Comparison of ENCODE assay signal across 11 mouse cellular contexts in genomic region chr2:174492858-174493257, GRCm38 (mm10). TPM values are rescaled to one million over a fixed set of nuclear protein-coding genes. Genes with fewer than 3 reads are reported as not detected.
DNase-seq lines count a peak whose midpoint lies in the region; ATAC-seq and TF ChIP-seq lines count a peak whose summit lies in the region.
"Had no signal": no experiment of that assay in that cellular context is flagged by ENCODE, and none has a peak within 500 bp of the region (broad histone marks: within the 10 kb centered on the region; RNA-seq: fewer than 3 reads in every experiment).

No protein-coding gene starts in this region.

- peak; percentile 14 for DNase-seq in embryo, embryonic 10 days (ENCODE audit: low spot score)
- no peak for DNase-seq in embryo, embryonic 11 days
- DNase-seq in liver, adult 2 months (ENCODE audit: extremely low read depth, low read depth, low spot score) = peak; percentile 34
- no peak for DNase-seq in liver, embryonic 11.5 days (ENCODE audit: low spot score)
- DNase-seq in layer of hippocampus, postnatal 36 days = peak; percentile 11 to 12
- DNase-seq in thymus, postnatal 10 days (ENCODE audit: low spot score in 2 of 2) = peak; percentile 17 to 38
- DNase-seq in MN1 (ENCODE audit: low spot score) = no peak
- DNase-seq in cerebellum, adult 9-10 months = no peak

- H3K79me2 ChIP-seq in liver, adult 2 months (ENCODE audit: control insufficient read depth, insufficient read depth, low read length) = no peaks in the 10 kb centered on the region

- H3K27ac ChIP-seq in liver, adult 2 months (replicated peaks; ENCODE audit: insufficient read depth, low read depth, low read length) = no peak overlapping the region
- no peak overlapping the region for H3K27ac ChIP-seq in liver, embryonic 11.5 days (ENCODE audit: low read depth, low read length)
- H3K27ac ChIP-seq: forebrain, embryonic 13.5 days; macrophage had no signal

- TF ChIP-seq POLR2A in liver, adult 2 months (IDR thresholded peaks at IDR 0.05; ENCODE audit: extremely low read depth, insufficient read depth, low read length) = no peak

- no peak overlapping the region for H3K4me3 ChIP-seq in liver, adult 2 months (ENCODE audit: insufficient read depth, low read depth, low read length)
- H3K4me3 ChIP-seq in liver, embryonic 11.5 days (ENCODE audit: low read depth, low read length) = no peak overlapping the region
- H3K4me3 ChIP-seq: forebrain, embryonic 13.5 days had no signal

- H3K4me1 ChIP-seq in liver, adult 2 months (ENCODE audit: control insufficient read depth, insufficient read depth, low read length) = no peaks in the 10 kb centered on the region
- H3K4me1 ChIP-seq in liver, embryonic 11.5 days (replicated peaks; ENCODE audit: control insufficient read depth, insufficient read depth, low read length) = no peaks in the 10 kb centered on the region
- H3K4me1 ChIP-seq: forebrain, embryonic 13.5 days had no signal

- no peak for ATAC-seq in liver, embryonic 11.5 days (replicated peaks; ENCODE audit: low FRiP score)
- ATAC-seq: forebrain, embryonic 13.5 days had no signal

- H3K9me3 ChIP-seq in liver, embryonic 11.5 days (ENCODE audit: control insufficient read depth, low read length) = no peaks in the 10 kb centered on the region

- H3K36me3 ChIP-seq in liver, adult 2 months (ENCODE audit: control insufficient read depth, insufficient read depth, low read length) = no peaks in the 10 kb centered on the region
- no peaks in the 10 kb centered on the region for H3K36me3 ChIP-seq in liver, embryonic 11.5 days (ENCODE audit: control insufficient read depth, insufficient read depth, low read length)

- no peak overlapping the region for H3K9ac ChIP-seq in liver, adult 2 months (ENCODE audit: low read depth, low read length)
- no peak overlapping the region for H3K9ac ChIP-seq in liver, embryonic 11.5 days (ENCODE audit: low read depth, low read length)
- H3K9ac ChIP-seq: forebrain, embryonic 13.5 days had no signal

- WGBS in liver, adult 2 months = 49% methylated on average over 2 of the region's 2 CpGs
- WGBS in liver, embryonic 11.5 days = 71% methylated on average over 2 of the region's 2 CpGs

- H3K4me2 ChIP-seq in liver, embryonic 11.5 days = no peak overlapping the region
- H3K4me2 ChIP-seq: forebrain, embryonic 13.5 days had no signal

- TF ChIP-seq CTCF in liver, adult 2 months (IDR thresholded peaks at IDR 0.05; ENCODE audit: low read depth, low read length) = peak; percentile 42; the same call in 1 of the 2 replicates

- H3K27me3 ChIP-seq in liver, adult 2 months (ENCODE audit: control insufficient read depth, insufficient read depth, low read length) = no peaks in the 10 kb centered on the region
- H3K27me3 ChIP-seq in liver, embryonic 11.5 days (replicated peaks; ENCODE audit: control insufficient read depth, insufficient read depth, low read length) = no peaks in the 10 kb centered on the region
- H3K27me3 ChIP-seq: forebrain, embryonic 13.5 days had no signal

RNA-seq across cellular contexts. Expression of gene Prelid3b, which starts 20.0 kb away (rescaled TPM):
- total RNA-seq in liver, adult 2 months (2014; rRNA removed) = 35.4 and 38.6 TPM in 2 replicates
- polyA plus RNA-seq in liver, adult 2 months (2012; rRNA removed) = 24.5 and 30.7 TPM in 2 replicates
- polyA plus RNA-seq in liver, embryonic 11.5 days (2014; fragmentation: Nextera tagmentation; extraction: Ambion mirVana) = 156 and 162 TPM in 2 replicates
- total RNA-seq in layer of hippocampus, postnatal 36 days (2021) = 10 to 100 TPM; 40.8 to 43.6 TPM

RNA-seq across cellular contexts. Expression of gene Atp5e, which starts 29.0 kb away (rescaled TPM):
- total RNA-seq in liver, adult 2 months (2014; rRNA removed) = 469 and 519 TPM in 2 replicates
- 502 and 633 TPM in 2 replicates for polyA plus RNA-seq in liver, adult 2 months (2012; rRNA removed)
- 597 and 634 TPM in 2 replicates for polyA plus RNA-seq in liver, embryonic 11.5 days (2014; fragmentation: Nextera tagmentation; extraction: Ambion mirVana)
- total RNA-seq in layer of hippocampus, postnatal 36 days (2021) = 100 to 1,000 TPM; 287 to 328 TPM

RNA-seq across cellular contexts. Expression of gene Tubb1, which starts 42.4 kb away (rescaled TPM):
- total RNA-seq in liver, adult 2 months (2014; rRNA removed) = 0.18 and 0.40 TPM in 2 replicates
- polyA plus RNA-seq in liver, adult 2 months (2012; rRNA removed) = 0.07 and 0.33 TPM in 2 replicates
- 43.5 and 51.9 TPM in 2 replicates for polyA plus RNA-seq in liver, embryonic 11.5 days (2014; fragmentation: Nextera tagmentation; extraction: Ambion mirVana)
- not detected for total RNA-seq in layer of hippocampus, postnatal 36 days (2021)
- polyA plus RNA-seq: C2C12 had no signal

RNA-seq across cellular contexts. Expression of gene Ctsz, which starts 54.0 kb away (rescaled TPM):
- total RNA-seq in liver, adult 2 months (2014; rRNA removed) = 235 and 279 TPM in 2 replicates
- 308 and 389 TPM in 2 replicates for polyA plus RNA-seq in liver, adult 2 months (2012; rRNA removed)
- 159 and 162 TPM in 2 replicates for polyA plus RNA-seq in liver, embryonic 11.5 days (2014; fragmentation: Nextera tagmentation; extraction: Ambion mirVana)
- 10 to 100 TPM; 27.5 to 29.7 TPM for total RNA-seq in layer of hippocampus, postnatal 36 days (2021)

Comparison
In these comparisons a context has a peak if more than half of its experiments do, and no peak if none do; other contexts are left out.
1. DNase-seq: peak in embryo, embryonic 10 days (single experiment), liver, adult 2 months (single experiment), layer of hippocampus, postnatal 36 days (2 of 2) and thymus, postnatal 10 days (2 of 2); none in embryo, embryonic 11 days (single experiment), liver, embryonic 11.5 days (single experiment), MN1 (single experiment) and cerebellum, adult 9-10 months (single experiment).